Mouse (Mus musculus) gastrocnemius, postnatal 14 days (tissue): ENCODE measurements at regions not wholly inside any gene's neighbourhood (a gene's known extent, or its start where the extent isn't known, plus 50 kb on each side); places are given as distances from the start of the nearest gene placed in this dataset.

Experiments used
- DNase-seq: peaks from one replicate; pipeline ENCODE4 v3.0.0; 2021; ENCODE audit warnings: mixed read lengths
- intact Hi-C: fragments of 180-260 bp; cut with DNase I; formaldehyde crosslinking; loops from one replicate; pipeline ENCODE4 v1.15.1; 2025; ENCODE audit warnings: low total_unique reads

DNA sequence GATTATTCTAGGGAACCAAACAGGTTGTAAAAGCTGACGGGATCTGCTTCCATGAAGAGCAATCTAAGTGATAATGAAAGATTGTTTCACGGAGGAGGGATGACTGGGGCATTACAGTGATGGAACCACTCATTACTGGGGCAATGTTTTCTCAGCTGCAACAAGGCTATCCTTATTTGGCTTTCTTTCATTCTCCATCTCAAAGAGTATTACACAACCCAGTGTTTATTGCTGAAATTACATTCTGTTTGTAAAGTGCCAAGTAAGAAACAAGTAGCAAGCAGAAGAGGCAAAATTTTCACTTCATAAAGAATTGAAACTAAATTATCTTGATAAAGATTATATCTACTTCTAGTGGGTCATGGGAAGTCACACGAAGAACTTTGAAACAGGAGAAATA is 1256.4 kb downstream of the Gsdmc2 start:
- intact Hi-C loops: no loop called here
- no peak for DNase-seq

DNA sequence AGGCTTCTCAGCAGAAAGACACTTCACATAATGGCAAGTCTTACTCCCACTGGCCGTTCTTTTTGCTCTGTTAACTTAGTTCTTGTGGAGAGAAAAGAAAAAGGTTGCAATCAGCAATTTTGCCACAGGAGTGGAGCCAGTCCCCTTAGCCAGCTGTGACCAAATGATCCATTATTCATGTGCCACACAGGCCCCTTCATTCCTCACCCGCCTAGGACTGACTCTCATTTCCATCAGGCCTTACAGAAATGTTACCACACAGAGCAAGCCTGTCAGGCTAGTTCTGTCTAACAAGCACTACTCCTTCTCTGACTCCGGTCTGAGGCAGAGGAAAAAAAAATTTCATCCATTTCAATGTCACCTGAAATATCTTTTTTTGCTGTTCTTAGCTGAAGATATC is 1266.2 kb downstream of the Gsdmc2 start:
- DNase-seq: no peak
- intact Hi-C loops: no loop called here

DNA sequence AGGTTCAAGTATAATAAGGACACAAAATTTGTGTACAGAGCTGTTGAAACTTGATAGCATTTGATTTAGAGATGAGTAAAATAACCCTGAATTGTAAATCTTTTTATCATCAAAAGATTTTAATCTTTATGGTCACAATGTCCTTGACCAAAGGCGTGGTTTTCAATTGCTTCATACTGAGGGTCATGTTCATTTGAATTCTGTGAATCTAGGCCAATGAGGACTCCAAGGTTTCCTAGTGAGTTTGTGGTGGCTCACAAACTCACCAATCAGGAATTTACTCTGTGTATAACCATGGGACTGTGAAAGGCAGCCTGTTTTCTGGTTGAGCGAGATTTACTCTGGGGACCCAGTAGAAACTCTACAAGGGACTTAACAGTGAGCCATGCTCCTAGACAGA is 1269.2 kb downstream of the Gsdmc2 start:
- intact Hi-C loops: no loop called here
- no peak for DNase-seq

DNA sequence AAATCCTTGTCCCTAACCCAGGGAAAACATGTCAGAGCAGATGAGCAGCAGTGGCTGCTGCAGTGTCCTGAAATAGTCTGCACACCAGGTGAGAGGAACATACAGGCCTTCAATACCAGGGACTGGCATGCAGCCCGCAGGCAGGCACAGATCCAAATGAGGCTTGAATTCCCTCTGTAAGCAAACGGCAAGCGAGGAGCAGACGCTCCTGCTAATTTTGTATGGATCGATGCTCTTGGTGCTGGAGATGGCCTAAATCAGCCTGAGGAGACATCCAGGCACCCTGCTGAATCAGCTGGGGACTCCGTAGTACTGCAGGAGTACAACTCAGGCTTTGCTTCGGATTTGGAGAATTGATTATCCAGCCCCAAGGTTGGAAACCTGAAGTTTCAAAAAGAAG is 1273.2 kb downstream of the Gsdmc2 start:
- peak; percentile 10 for DNase-seq
- intact Hi-C loops: no loop called here

DNA sequence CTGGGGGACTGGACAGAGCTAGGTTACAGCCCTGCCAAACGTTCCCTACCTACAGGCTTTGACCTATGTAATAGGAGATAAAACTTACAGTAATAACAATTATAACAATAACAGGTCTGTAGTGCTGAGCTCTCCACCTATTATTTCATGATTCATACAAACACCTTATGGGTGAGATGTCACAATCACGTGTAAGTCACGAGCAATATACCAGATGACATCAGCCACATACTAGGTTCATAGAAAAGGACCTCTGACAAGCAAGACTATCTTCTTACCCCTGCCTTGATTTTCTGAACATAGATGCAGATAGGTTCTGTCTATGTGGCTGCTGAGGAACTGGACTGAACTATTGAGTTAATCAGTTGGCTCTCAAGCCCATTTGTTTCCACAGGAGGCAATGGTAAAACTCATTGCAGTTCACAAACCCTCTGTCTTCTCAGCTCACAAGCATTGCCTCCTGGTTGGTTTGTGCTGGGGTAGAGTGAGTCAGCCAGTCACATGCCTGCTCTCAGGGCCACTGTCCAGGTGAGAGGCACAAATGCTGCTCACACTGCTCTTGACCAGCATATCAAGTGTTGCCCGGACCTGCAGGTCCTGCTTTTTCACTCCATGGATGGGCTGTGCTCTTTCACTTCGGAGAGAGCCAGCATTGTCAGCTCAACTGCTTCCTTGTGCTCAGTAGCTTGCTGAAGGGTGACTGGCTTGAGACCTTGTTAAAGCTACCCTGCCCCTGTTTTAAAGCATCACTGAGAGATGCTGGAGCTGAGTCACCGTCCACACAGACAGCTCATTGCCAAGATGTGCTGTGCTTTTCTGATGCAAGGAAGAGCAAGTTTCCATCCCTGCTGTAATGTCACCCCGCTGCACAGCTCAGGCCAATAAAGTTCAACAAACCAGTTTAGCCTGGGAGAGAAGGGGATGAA is 1275.9 kb downstream of the Gsdmc2 start:
- intact Hi-C loops: no loop called here
- no peak for DNase-seq

DNA sequence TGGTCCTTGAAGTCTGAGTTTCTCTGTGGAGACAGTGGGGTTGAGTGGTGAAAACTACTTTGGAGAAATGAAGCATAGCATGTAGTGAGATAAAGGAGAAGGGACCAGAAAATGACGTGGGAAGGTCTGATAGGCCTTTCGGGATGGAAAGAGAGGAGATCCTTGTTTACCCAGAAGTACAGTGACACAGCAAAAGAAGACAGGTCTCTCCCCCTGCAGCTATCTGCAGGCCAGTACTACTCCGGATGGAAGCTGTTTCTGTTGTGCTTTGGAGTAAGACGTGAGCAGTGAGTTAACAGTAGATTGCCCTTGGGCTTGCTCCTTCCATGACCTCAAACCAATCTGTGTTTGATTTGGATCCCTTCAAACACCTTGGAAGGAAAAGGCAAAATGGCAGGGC is 1277.5 kb downstream of the Gsdmc2 start:
- no peak for DNase-seq
- intact Hi-C loops: no loop called here

DNA sequence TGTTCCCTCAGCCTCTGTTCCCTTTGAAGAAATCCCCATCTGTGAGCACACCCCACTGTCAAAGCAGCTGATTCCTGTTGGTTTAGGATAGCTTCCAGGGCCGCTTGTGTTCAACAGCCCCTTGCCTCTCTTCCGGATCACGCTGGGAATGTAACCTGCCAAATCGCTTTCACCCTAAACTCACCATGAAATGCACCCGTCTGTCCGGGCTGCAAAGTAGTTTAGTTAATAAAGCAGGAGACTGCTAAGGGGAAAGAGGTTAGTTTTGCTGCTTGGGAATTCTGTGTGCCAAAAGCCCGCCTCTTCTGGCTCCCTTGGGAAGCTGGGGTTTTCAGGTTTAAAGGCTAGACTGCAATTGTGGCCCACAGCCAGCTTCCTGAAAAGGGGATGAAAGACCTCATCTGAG is 1278.9 kb downstream of the Gsdmc2 start:
- intact Hi-C loops: no loop called here
- DNase-seq: peak; percentile 32

DNA sequence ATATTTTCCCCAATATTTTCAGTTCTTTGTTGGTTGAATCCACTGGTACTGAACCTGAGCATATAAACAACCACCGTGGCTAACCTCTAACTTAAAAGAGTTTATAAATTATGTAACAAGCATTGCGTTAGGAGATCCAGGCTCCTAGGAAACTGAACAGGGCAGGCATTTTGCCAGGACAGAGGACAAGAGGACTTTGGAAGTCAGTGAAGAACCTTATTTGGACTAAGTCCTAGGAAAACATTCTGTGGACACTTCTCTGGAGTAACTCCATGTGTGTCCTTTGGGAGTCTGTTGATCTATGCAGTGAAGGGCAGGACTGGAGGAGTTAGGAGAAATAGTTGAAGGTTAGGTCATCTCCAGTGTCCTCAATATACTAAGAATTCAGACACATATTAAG is 1311.7 kb downstream of the Gsdmc2 start:
- intact Hi-C loops: no loop called here
- peak; percentile 8 for DNase-seq

DNA sequence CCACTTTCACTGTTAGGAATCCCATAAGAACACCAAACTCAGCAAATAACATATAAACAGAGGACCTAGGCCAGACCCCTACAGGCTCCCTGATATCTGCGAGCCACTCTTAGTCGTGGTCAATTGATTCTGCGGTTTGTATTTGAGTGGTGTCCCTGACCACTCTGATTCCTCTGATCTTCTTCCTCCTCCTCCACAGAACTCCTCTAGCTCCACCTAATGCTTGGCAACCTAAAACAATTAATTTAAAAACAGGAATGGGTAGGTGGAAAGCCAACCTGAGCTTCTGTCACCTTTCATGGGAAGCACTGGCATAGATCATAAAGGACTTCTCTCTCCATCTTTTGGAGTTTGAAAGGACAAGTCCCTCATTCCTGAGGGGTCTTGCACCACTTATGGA is 1316.0 kb downstream of the Gsdmc2 start:
- no peak for DNase-seq
- intact Hi-C loops: no loop called here

DNA sequence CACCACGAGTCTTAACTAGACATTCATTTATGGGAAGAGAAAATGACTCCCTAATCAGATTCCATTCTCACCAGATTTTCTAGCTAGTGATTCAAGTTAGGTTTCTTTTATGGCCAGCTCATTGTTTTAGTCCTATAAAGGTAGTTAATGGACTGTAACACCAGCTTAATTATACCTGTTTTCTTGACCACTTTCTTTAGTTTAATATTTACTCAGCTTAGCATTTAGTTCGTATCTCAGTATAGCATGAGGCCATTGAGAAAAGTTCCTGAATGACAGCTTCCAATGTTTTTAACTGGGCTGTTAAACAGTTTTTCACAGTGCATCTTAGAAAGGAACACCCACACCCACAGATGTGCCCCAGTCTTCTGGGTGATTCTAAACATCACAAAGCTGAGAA is 1320.3 kb downstream of the Gsdmc2 start:
- no peak for DNase-seq
- intact Hi-C loops: no loop called here

DNA sequence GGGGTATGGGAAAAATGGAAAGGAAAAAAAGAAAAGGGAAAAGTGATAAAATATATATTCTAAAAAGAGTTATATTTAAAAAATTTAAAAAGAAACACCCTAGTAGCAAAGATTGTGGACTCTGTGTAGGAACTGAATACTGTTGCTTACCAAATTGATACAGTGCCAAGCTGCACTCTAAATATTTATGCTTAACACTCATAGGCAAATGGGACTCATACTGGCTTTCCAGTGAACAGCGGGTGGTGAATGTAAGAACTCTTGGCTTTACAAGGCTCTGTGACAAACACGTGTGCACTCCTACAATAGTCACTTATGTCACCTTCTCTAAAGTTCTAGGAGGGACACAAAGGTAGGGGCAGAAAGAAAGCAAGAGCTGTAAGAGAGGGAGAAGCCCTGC is 1320.8 kb downstream of the Gsdmc2 start:
- DNase-seq: no peak
- intact Hi-C loops: no loop called here

DNA sequence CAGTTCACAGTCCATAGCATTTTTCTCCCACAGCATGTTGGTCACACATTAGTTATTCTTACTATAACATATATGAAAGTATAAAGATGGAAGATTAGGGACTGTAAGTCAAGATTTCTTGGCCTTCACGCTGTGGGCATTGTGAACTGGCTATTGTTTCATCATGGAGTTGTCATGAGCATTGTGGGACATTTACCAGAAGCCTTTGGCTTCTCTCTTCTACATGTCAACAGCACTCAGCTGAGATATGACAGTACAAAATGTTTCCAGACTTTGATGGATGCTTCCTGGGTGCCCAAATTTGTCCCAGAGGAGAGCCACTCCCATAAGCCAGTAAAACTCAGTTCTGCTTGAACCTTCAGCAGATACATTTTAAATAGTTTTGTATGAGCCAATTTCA is 1331.5 kb downstream of the Gsdmc2 start:
- no peak for DNase-seq
- intact Hi-C loops: no loop called here

DNA sequence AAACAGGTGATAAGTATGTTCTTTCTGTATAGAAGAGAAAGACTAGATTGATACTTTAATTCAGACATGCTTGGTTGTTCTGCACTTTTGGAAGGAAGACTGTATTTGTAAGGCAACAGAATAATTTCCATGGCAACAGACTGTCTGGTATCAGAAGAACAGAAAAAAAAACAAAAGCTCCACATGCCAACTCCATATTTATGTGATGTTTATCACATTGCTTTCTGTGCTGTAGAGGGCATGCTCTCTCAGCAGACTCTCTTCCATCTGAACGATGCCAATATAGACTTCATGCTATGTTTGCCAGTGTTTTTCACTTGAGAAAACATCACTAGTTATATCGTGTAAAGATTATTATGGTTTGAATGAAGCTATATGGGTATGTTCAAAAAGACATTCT is 1333.5 kb downstream of the Gsdmc2 start:
- intact Hi-C loops: no loop called here
- no peak for DNase-seq

DNA sequence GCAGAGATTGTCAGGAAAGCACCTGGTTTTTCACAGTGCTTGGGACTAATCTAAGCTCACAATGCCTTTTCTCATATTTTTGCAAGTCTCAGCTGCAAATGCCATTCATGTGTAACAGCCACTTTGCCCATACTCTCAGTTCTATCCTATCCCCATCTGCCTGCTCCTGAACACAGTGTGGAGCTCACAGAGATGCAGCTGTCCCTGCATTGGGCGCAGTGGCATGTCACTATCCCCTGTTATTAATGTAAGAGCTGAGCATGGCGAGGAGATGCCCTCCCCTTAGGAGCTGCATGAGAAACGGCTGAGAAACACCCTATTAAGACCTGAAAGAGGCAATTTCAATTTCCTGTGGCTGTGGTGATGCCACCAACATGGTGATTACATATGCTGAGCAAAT is 1341.1 kb downstream of the Gsdmc2 start:
- intact Hi-C loops: no loop called here
- no peak for DNase-seq

DNA sequence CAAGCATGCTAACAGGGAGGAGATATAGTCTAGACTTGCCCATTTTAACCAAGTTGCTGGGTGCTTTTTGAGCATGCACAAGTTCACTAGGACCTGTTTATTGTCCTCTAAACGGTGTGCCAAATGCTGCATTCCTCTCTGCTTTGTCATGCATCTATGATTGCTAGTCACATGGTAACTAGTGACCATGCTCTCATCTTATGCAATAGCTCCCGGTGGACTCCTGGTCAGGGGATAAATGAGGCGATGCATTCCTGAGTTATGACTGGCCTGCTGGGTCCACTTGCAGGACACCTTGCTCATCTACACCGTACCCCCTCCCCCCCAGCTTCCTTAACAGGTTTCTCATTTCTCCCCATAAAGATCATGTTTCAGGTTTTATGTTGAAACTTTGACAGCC is 1344.0 kb downstream of the Gsdmc2 start:
- intact Hi-C loops: no loop called here
- peak; percentile 7 for DNase-seq

DNA sequence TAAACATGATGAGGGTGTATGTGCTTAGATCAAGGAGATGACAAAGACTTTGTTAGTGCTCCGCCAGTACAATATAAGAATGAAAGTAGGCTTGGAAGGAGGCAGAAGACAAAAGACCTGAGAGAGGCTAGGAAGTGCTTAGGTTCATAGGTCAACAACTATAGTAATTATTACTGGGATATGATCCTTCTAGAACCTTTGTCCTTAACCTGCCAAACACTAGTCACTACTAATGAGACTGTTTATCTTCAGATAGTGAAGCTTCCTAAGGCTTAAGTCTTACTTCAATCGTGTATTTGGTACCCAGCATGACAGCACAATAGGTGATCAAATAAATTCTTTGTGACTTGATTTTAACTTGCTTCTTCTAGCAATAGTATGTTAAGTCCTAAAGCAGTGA is 1344.5 kb downstream of the Gsdmc2 start:
- intact Hi-C loops: no loop called here

DNA sequence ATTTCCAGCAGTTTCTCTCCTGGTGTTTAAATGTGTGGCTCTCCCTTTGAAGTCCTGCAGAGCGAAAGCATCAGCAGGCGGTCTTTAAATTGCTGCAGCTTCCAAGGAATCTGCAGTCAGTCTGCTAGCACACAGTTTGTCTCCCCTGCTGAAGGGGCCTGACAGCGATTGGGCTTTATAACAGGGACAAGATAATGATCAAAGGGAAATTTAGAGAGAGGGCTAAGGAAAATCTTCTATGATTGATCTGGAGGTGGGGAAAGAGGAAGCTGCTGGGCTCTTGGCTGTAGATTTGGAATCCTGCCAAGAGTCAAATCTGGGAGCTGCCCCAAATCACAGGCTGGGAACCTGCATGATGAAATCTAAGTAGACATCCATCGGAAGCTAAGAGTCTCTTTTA is 1348.8 kb downstream of the Gsdmc2 start:
- intact Hi-C loops: no loop called here
- DNase-seq: peak; percentile 3

More for the DNA sequence above, 1344.5 kb downstream of the Gsdmc2 start:
- DNase-seq: no peak

DNA sequence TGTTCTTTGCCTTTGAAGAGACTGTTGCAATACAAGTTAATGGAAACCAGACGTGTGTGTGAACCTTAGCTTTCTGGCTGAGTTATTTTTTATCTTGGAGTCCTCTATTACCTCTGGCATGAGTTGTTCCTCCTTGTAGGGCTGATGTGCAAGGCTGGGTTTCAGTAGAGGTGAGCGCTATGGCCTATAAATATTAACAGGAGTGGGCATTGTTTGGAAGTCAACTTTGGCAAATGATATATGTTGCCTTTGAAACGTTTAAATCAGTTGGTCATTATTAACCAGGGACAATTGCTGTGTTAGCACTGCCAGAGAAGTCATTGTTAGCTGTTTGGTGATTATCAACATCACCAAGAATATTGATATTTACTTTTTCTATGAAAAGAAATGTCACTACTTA is 1352.6 kb downstream of the Gsdmc2 start:
- DNase-seq: no peak
- intact Hi-C loops: no loop called here

DNA sequence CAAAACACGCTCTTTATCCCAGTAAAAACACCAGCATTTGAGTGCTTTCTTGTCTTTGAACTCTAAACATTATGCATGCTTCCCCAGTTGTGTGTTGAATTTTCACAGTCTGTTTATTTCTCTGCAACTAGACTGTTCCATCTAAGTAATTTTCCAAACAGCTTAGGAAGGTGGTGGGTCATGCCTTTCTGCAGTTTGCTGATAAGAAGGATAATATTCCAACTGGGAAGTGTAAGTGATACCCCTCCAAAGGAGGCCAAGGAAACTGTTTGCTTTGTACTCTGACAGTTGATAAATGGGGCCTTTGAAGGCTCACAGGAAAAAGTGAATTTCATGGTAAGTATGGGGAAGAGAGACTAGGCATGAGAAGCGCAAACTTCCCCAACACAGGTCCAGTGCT is 1354.4 kb downstream of the Gsdmc2 start:
- DNase-seq: no peak
- intact Hi-C loops: no loop called here

DNA sequence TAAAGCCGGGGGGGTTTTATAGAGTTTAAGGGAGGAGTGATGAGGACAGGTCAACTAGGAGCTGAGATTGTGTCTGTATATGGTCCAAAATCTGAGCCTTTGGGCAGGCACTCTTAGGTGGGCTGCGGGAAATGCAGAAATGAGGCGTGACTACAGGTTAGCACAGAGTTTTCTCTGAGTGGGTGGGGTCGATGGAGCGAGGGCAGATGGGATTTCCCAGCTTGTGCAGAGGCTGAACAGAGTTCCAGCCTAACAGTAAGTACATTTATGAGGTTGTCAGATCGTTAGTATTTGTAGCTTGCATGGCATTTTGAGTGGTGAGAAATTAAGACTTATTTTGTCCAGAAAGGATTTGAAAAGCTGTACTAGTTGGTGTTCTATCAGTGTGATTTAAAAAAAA is 1358.4 kb downstream of the Gsdmc2 start:
- intact Hi-C loops: no loop called here
- DNase-seq: no peak

DNA sequence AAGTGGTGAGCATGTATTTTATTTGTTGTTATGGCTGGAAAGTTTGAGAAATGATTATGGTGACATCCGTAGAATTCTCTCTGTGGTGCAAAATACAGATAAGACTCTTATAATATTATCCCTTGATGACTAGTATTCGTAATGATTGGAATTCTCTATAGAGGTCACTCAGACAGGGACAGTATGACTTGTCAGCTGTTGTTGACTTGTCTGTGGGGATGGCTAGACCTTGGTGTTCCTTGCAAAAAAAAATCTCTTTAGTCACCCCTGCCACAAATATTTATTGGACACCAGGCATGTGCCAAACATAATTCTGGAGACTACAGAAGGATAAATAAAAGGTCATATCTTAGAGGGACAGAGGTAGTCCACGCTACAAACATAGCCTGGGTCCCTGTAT is 1360.6 kb downstream of the Gsdmc2 start:
- no peak for DNase-seq
- intact Hi-C loops: no loop called here

DNA sequence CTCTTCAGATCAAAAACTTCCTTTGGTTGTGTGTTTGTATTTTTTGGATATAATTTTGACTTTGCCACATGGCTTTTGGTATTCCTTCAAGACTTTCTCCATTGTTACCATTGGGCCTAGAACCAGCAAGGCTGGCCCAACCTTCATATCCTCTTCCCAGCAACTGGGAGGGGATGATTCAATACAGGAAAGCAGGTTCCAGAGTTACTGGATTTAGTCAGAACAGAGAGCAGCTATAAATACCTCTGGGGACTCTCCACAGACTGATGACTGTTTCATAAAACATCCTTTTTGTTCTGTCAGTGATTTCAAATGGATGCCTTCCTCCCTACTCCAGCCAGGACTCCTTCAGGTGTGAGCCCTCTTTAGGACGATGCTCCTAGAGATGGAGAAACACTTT is 1361.4 kb downstream of the Gsdmc2 start:
- DNase-seq: no peak
- intact Hi-C loops: no loop called here
